Mouse (Mus musculus): Measurements from ENCODE around the gene Zfp553. TPM values are rescaled to one million over a fixed set of nuclear protein-coding genes. Genes with fewer than 3 reads are reported as not detected.

The Zfp553 gene
- polyA plus RNA-seq (2015; fragmentation: Nextera tagmentation; extraction: Ambion mirVana): 12.0 and 13.4 TPM in 2 replicates

GRCm38 (mm10) chr7:127232622-127233367 is at the start of gene Zfp553, which contains the start of gene Sept1:
TSS of gene Zfp553 (plus strand) at chr7:127233061.
TSS of gene Sept1 (minus strand) at chr7:127233130.

DNA sequence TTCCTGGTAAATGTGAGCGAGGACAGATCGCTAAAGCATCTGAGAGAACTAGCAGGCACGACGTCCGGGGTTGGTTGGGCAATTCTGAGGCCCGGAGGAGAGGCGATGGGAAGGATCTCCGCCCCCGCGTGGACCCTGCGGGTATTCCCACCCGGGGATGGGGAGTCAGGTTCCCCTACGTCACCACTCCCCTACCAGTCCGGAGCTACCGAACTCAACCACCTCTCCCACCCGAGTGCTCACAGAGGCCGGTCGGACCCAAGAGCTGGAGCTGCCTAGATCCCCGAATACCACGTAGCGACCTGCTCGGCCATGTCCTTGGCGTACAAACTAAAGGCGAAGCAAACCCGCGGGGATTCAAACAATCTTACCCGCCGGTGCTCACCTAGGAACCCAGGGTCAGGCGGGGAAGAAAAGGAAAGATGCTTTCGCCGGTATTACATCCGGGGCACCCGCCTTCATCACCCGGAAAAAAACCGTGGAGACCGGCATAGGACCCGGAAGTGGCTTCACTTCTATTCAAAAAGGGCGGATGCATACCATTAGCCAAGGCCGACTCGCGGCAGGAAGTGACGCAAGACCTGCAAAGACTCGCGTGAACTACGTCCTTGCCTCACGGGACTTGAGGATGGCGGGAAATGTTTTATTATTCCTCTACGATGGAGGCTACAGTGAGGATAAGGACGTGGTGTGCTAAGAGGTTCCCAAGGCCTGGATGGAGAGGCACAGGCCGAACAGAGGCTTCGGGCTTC is 37.1 kb upstream of the Zfp553 start, which contains the start of gene Cd2bp2:
Gene Cd2bp2, minus strand, starts transcription at position 507 of the 752 bp plus-strand sequence.

GRCm38 (mm10) chr7:127208295-127208552 is 24.6 kb upstream of the Zfp553 start, which contains the start of gene Tbc1d10b:
TSS of gene Tbc1d10b (minus strand) at chr7:127208468.

DNA sequence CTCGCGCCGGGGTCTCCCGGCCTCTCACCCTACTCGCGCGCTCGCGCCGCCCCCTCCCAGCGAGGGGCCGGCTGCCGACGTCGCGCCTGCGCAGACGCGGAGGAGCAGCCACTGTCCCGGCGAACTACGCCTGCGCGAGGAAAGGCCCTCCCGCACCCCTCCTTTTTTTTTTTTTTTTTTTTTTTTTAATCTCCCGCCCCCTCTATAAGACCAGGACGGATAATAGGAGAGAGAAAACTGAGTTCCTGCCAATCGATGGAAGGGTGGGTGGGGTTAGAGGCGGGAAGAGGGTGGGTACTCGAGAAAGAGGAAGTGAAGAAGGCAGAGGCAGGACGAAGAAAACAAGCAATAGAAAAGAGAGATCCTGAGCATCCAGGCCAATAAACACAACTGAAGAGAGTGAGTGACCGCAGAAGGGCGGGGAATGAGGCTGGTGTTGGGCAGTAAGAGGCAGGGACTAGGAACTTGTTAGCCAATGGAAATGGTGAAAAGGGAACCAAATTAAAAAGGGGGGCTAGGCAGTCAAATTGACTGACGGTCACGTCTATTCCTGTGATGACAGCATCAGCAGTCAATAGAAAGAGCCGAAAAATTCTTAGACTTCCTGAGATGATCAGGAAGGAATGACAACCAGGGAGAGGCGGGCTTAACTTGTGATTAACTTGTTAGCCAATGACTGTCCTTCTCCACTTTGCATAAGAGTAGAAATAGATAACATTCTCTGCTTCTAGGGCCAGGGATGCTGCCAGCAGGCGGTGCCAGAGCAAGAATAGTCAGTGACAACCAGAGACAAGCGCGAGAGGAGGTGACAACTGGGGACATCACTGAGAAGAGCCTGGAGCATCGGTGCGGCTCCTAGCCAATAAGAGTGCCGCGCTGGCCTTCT is 24.1 kb upstream of the Zfp553 start, which contains the start of gene Mylpf:
Gene Mylpf, plus strand, starts transcription at position 338 of the 886 bp plus-strand sequence.

GRCm38 (mm10) chr7:127243870-127244657 is 11.2 kb downstream of the Zfp553 start, which contains the start of gene Zfp771:
TSS of gene Zfp771 (plus strand) at chr7:127244274.

GRCm38 (mm10) chr7:127260309-127261111 is 27.6 kb downstream of the Zfp553 start, which contains the start of gene Dctpp1:
TSS of gene Dctpp1 (minus strand) at chr7:127260709.

GRCm38 (mm10) chr7:127273925-127274789 is 41.3 kb downstream of the Zfp553 start, which contains the start of gene Sephs2:
TSS of gene Sephs2 (minus strand) at chr7:127274055.

Other genes with a start within 250 kb of the Zfp553 start
- 34.3 and 38.8 TPM in 2 replicates for gene Mvp, start 218.4 kb upstream of the Zfp553 start, polyA plus RNA-seq (2015; fragmentation: Nextera tagmentation; extraction: Ambion mirVana)
- 0.49 TPM in 1 of 2 replicates, not detected in the other for gene Pagr1b, start 216.6 kb upstream of the Zfp553 start, polyA plus RNA-seq (2015; fragmentation: Nextera tagmentation; extraction: Ambion mirVana)
- gene Pagr1a, start 215.7 kb upstream of the Zfp553 start, polyA plus RNA-seq (2015; fragmentation: Nextera tagmentation; extraction: Ambion mirVana): 7.9 and 36.8 TPM in 2 replicates
- 5.0 and 26.8 TPM in 2 replicates for gene Gm42742, start 212.0 kb upstream of the Zfp553 start, polyA plus RNA-seq (2015; fragmentation: Nextera tagmentation; extraction: Ambion mirVana)
- 2.7 and 3.0 TPM in 2 replicates for gene Prrt2, start 211.8 kb upstream of the Zfp553 start, polyA plus RNA-seq (2015; fragmentation: Nextera tagmentation; extraction: Ambion mirVana)
- 20.4 and 22.4 TPM in 2 replicates for gene Maz, start 206.0 kb upstream of the Zfp553 start, polyA plus RNA-seq (2015; fragmentation: Nextera tagmentation; extraction: Ambion mirVana)
- gene Kif22, start 190.6 kb upstream of the Zfp553 start, polyA plus RNA-seq (2015; fragmentation: Nextera tagmentation; extraction: Ambion mirVana): 17.9 and 21.4 TPM in 2 replicates
- gene Zg16, start 145.7 kb upstream of the Zfp553 start, polyA plus RNA-seq (2015; fragmentation: Nextera tagmentation; extraction: Ambion mirVana): not detected in 2 replicates
- gene AI467606, start 141.7 kb upstream of the Zfp553 start, polyA plus RNA-seq (2015; fragmentation: Nextera tagmentation; extraction: Ambion mirVana): 2.3 and 6.4 TPM in 2 replicates
- 0.76 and 0.98 TPM in 2 replicates for gene Qprt, start 110.8 kb upstream of the Zfp553 start, polyA plus RNA-seq (2015; fragmentation: Nextera tagmentation; extraction: Ambion mirVana)
- gene Spn, start 95.2 kb upstream of the Zfp553 start, polyA plus RNA-seq (2015; fragmentation: Nextera tagmentation; extraction: Ambion mirVana): 0.13 TPM in 2 replicates
- gene Cd2bp2, start 37.0 kb upstream of the Zfp553 start, polyA plus RNA-seq (2015; fragmentation: Nextera tagmentation; extraction: Ambion mirVana): 27.0 and 31.8 TPM in 2 replicates
- 12.6 and 12.7 TPM in 2 replicates for gene Tbc1d10b, start 24.6 kb upstream of the Zfp553 start, polyA plus RNA-seq (2015; fragmentation: Nextera tagmentation; extraction: Ambion mirVana)
- gene Mylpf, start 24.2 kb upstream of the Zfp553 start, polyA plus RNA-seq (2015; fragmentation: Nextera tagmentation; extraction: Ambion mirVana): 2.5 and 3.2 TPM in 2 replicates
- 8.5 and 10.1 TPM in 2 replicates for gene Sept1, start 69 bp downstream of the Zfp553 start, polyA plus RNA-seq (2015; fragmentation: Nextera tagmentation; extraction: Ambion mirVana)
- gene Zfp771, start 11.2 kb downstream of the Zfp553 start, polyA plus RNA-seq (2015; fragmentation: Nextera tagmentation; extraction: Ambion mirVana): 49.9 and 51.6 TPM in 2 replicates
- 53.2 and 54.2 TPM in 2 replicates for gene Dctpp1, start 27.6 kb downstream of the Zfp553 start, polyA plus RNA-seq (2015; fragmentation: Nextera tagmentation; extraction: Ambion mirVana)
- gene Sephs2, start 41.0 kb downstream of the Zfp553 start, polyA plus RNA-seq (2015; fragmentation: Nextera tagmentation; extraction: Ambion mirVana): 41.8 and 42.9 TPM in 2 replicates
- gene Itgal, start 63.2 kb downstream of the Zfp553 start, polyA plus RNA-seq (2015; fragmentation: Nextera tagmentation; extraction: Ambion mirVana): 0.49 and 1.5 TPM in 2 replicates
- 8.6 and 9.7 TPM in 2 replicates for gene Zfp768, start 112.5 kb downstream of the Zfp553 start, polyA plus RNA-seq (2015; fragmentation: Nextera tagmentation; extraction: Ambion mirVana)
- 5.0 and 5.6 TPM in 2 replicates for gene Zfp747, start 143.0 kb downstream of the Zfp553 start, polyA plus RNA-seq (2015; fragmentation: Nextera tagmentation; extraction: Ambion mirVana)
- 3.3 and 3.5 TPM in 2 replicates for gene 9130019O22Rik, start 154.1 kb downstream of the Zfp553 start, polyA plus RNA-seq (2015; fragmentation: Nextera tagmentation; extraction: Ambion mirVana)
- gene E430018J23Rik, start 160.6 kb downstream of the Zfp553 start, polyA plus RNA-seq (2015; fragmentation: Nextera tagmentation; extraction: Ambion mirVana): 3.7 and 4.1 TPM in 2 replicates
- 5.0 and 5.3 TPM in 2 replicates for gene Zfp764, start 173.8 kb downstream of the Zfp553 start, polyA plus RNA-seq (2015; fragmentation: Nextera tagmentation; extraction: Ambion mirVana)
- 15.9 and 16.3 TPM in 2 replicates for gene Zfp688, start 189.0 kb downstream of the Zfp553 start, polyA plus RNA-seq (2015; fragmentation: Nextera tagmentation; extraction: Ambion mirVana)
- 2.7 and 2.8 TPM in 2 replicates for gene Zfp689, start 216.1 kb downstream of the Zfp553 start, polyA plus RNA-seq (2015; fragmentation: Nextera tagmentation; extraction: Ambion mirVana)
- 40.2 and 41.9 TPM in 2 replicates for gene Prr14, start 226.6 kb downstream of the Zfp553 start, polyA plus RNA-seq (2015; fragmentation: Nextera tagmentation; extraction: Ambion mirVana)
- 6.4 and 8.7 TPM in 2 replicates for gene Fbrs, start 246.1 kb downstream of the Zfp553 start, polyA plus RNA-seq (2015; fragmentation: Nextera tagmentation; extraction: Ambion mirVana)

Data from urinary bladder, postnatal 0 days (tissue).